Mouse (Mus musculus) limb, embryonic 11.5 days (tissue): ENCODE data around the gene Fam178b. TPM values are rescaled to one million over a fixed set of nuclear protein-coding genes. Genes with fewer than 3 reads are reported as not detected.
A peak's percentile ranks its signal among the peaks of the same experiment; 100 is the strongest.

Experiments
- ATAC-seq: fragments of 200-750 bp; cut with Nextera tagmentation; 2 replicates; pipeline ENCODE4 v1.8.0; 2017; ENCODE audit warnings: low read depth; ENCODE audit not compliant: insufficient number of reproducible peaks, low FRiP score, low TSS enrichment
- DNase-seq: peaks from one replicate; pipeline ENCODE4 v3.0.0-alpha.2; 2015; ENCODE audit warnings: low spot score
- H3K27ac ChIP-seq: fragments of 300-500 bp; sonication (generic); replicated peaks from 2 replicates; pipeline ENCODE4 v1.5.1; 2014; ENCODE audit warnings: low read depth, mild to moderate bottlenecking, low read length
- H3K27me3 ChIP-seq: fragments of 300-500 bp; sonication (generic); 2 replicates; pipeline ENCODE4 v1.6.1; 2014; ENCODE audit warnings: mild to moderate bottlenecking, low read length, mixed read lengths; ENCODE audit not compliant: control insufficient read depth, insufficient read depth
- H3K36me3 ChIP-seq: fragments of 300-500 bp; sonication (generic); 2 replicates; pipeline ENCODE4 v1.6.1; 2014; ENCODE audit warnings: mild to moderate bottlenecking, low read length, moderate library complexity, mixed read lengths; ENCODE audit not compliant: control insufficient read depth, insufficient read depth
- H3K4me1 ChIP-seq: fragments of 300-500 bp; sonication (generic); 2 replicates; pipeline ENCODE4 v1.6.1; 2014; ENCODE audit warnings: low read length, mixed read lengths; ENCODE audit not compliant: control insufficient read depth, insufficient read depth
- H3K4me2 ChIP-seq: fragments of 300-500 bp; sonication (generic); 2 replicates; pipeline ENCODE4 v1.6.1; 2014; ENCODE audit warnings: low read depth, mild to moderate bottlenecking, moderate library complexity; ENCODE audit not compliant: severe bottlenecking
- H3K4me3 ChIP-seq: fragments of 300-500 bp; sonication (generic); 2 replicates; pipeline ENCODE4 v1.5.1; 2014; ENCODE audit warnings: low read depth, low read length
- H3K9ac ChIP-seq: fragments of 300-500 bp; sonication (generic); 2 replicates; pipeline ENCODE4 v1.6.1; 2014; ENCODE audit warnings: mild to moderate bottlenecking, low read length
- H3K9me3 ChIP-seq: fragments of 300-500 bp; sonication (generic); 2 replicates; pipeline ENCODE4 v1.6.1; 2016; ENCODE audit warnings: low read length; ENCODE audit not compliant: control insufficient read depth
- WGBS: fragments of 180-500 bp; shearing (Covaris S2); extraction: QIAGEN DNeasy Blood & Tissue Kit; methylation state at CpG from one replicate; pipeline ENCODE4 v1.1.7; 2014; 5-methylcytosine and 5-hydroxymethylcytosine counted together
- polyA plus RNA-seq: library from polyadenylated mRNA; unstranded; fragments of >200 nt; fragmentation: Nextera tagmentation; extraction: Ambion mirVana; gene quantifications from 2 replicates; pipeline ENCODE4 v1.2.1, GENCODE M21; 2014

Fam178b gene
- polyA plus RNA-seq, 1 experiment from 2014 or later = 0.36 TPM

- Histone ChIP-seq H3K9ac (peak overlapping the region; percentile 82; the same call in 1 of the 2 replicates), H3K36me3 (peaks cover 3% of the 10 kb centered on the region; the same call in 1 of the 2 replicates), H3K4me1 (peaks cover 35% of the 10 kb centered on the region), H3K27me3 (no peaks in the 10 kb centered on the region), H3K27ac (no peak overlapping the region; the same call in 1 of the 2 replicates), H3K4me2 (peak overlapping the region; percentile 99), H3K9me3 (no peaks in the 10 kb centered on the region), H3K4me3 (peak overlapping the region; percentile 96)
- no peak for ATAC-seq
- whole genome bisulfite sequencing = 4% methylated on average over 4 of the region's 4 CpGs
- DNase-seq = no peak
Measured at GRCm38 (mm10) chr1:36559256-36559655, 123.7 kb downstream of the Fam178b start.

GRCm38 (mm10) chr1:36558031-36558993, 124.7 kb downstream of the Fam178b start, which contains the start of gene Sema4c:
Gene Sema4c, minus strand, starts transcription at chr1:36558349.
- Histone ChIP-seq H3K4me2 (peak within 1 kb of the TSS; percentile 99), H3K9me3 (no peaks in the 10 kb centered on the region), H3K36me3 (peaks cover 11% of the 10 kb centered on the region; the same call in 1 of the 2 replicates), H3K27me3 (no peaks in the 10 kb centered on the region), H3K4me3 (peak within 1 kb of the TSS; percentile 96), H3K4me1 (peaks cover 39% of the 10 kb centered on the region), H3K9ac (peak within 1 kb of the TSS; percentile 82), H3K27ac (peak within 1 kb of the TSS; percentile 94)
- DNase-seq (peak; percentile 93), ATAC-seq (peak; percentile 68)
- WGBS = under 1% methylated on average over 69 of the region's 69 CpGs

GRCm38 (mm10) chr1:36557457-36558011, 125.4 kb downstream of the Fam178b start:
- WGBS = under 1% methylated on average over 41 of the region's 48 CpGs
- H3K27ac ChIP-seq = peak overlapping the region; percentile 94
- peak; percentile 91 for DNase-seq
- peak overlapping the region; percentile 96 for H3K4me3 ChIP-seq
- H3K9ac ChIP-seq = peak overlapping the region; percentile 82
- ATAC-seq = peak; percentile 71
- H3K27me3 ChIP-seq = no peaks in the 10 kb centered on the region
- peak overlapping the region; percentile 99 for H3K4me2 ChIP-seq
- H3K9me3 ChIP-seq = no peaks in the 10 kb centered on the region
- H3K36me3 ChIP-seq = peaks cover 16% of the 10 kb centered on the region
- H3K4me1 ChIP-seq = peaks cover 38% of the 10 kb centered on the region

- DNase-seq = peak; percentile 100
- H3K4me2 ChIP-seq = peak overlapping the region; percentile 99
- H3K9me3 ChIP-seq = no peaks in the 10 kb centered on the region
- H3K9ac ChIP-seq = peak overlapping the region; percentile 82
- peak; percentile 67 for ATAC-seq
- WGBS = under 1% methylated on average over 52 of the region's 52 CpGs
- peak overlapping the region; percentile 94 for H3K27ac ChIP-seq
- peaks cover 20% of the 10 kb centered on the region for H3K36me3 ChIP-seq
- peaks cover 33% of the 10 kb centered on the region for H3K4me1 ChIP-seq
- no peaks in the 10 kb centered on the region for H3K27me3 ChIP-seq
- peak overlapping the region; percentile 96 for H3K4me3 ChIP-seq
Measured at GRCm38 (mm10) chr1:36556553-36557456, 126.2 kb downstream of the Fam178b start.

- H3K9ac ChIP-seq = peak overlapping the region; percentile 82
- DNase-seq = peak; percentile 53
- peaks cover 23% of the 10 kb centered on the region for H3K36me3 ChIP-seq
- ATAC-seq = no peak
- H3K4me2 ChIP-seq = peak overlapping the region; percentile 99
- H3K27ac ChIP-seq = peak overlapping the region; percentile 94
- no peaks in the 10 kb centered on the region for H3K27me3 ChIP-seq
- peak overlapping the region; percentile 96 for H3K4me3 ChIP-seq
- peaks cover 31% of the 10 kb centered on the region for H3K4me1 ChIP-seq
- WGBS = 1% methylated on average over 8 of the region's 8 CpGs
- H3K9me3 ChIP-seq = no peaks in the 10 kb centered on the region
Measured at GRCm38 (mm10) chr1:36555798-36556395, 127.1 kb downstream of the Fam178b start.

GRCm38 (mm10) chr1:36554633-36555399, 128.2 kb downstream of the Fam178b start:
- no peaks in the 10 kb centered on the region for H3K9me3 ChIP-seq
- no peaks in the 10 kb centered on the region for H3K27me3 ChIP-seq
- peak overlapping the region; percentile 82; the same call in 1 of the 2 replicates for H3K9ac ChIP-seq
- 73% methylated on average over 21 of the region's 21 CpGs for WGBS
- peak overlapping the region; percentile 99 for H3K4me2 ChIP-seq
- peaks cover 34% of the 10 kb centered on the region for H3K4me1 ChIP-seq
- DNase-seq (no peak), ATAC-seq (no peak)
- H3K27ac ChIP-seq = no peak overlapping the region
- H3K36me3 ChIP-seq = peaks cover 31% of the 10 kb centered on the region
- H3K4me3 ChIP-seq = peak overlapping the region; percentile 96; the same call in 1 of the 2 replicates

- ATAC-seq (no peak), DNase-seq (no peak)
- no peak overlapping the region for H3K27ac ChIP-seq
- 92% methylated on average over 16 of the region's 16 CpGs for WGBS
- no peaks in the 10 kb centered on the region for H3K27me3 ChIP-seq
- no peak overlapping the region for H3K9ac ChIP-seq
- no peak overlapping the region for H3K4me2 ChIP-seq
- no peaks in the 10 kb centered on the region for H3K9me3 ChIP-seq
- peaks cover 40% of the 10 kb centered on the region for H3K4me1 ChIP-seq
- peaks cover 36% of the 10 kb centered on the region for H3K36me3 ChIP-seq
- H3K4me3 ChIP-seq = no peak overlapping the region
Measured at GRCm38 (mm10) chr1:36552506-36552905, 130.5 kb downstream of the Fam178b start.
